Mouse (Mus musculus): ENCODE measurements around the gene Itga4. TPM values are rescaled to one million over a fixed set of nuclear protein-coding genes. Genes with fewer than 3 reads are reported as not detected.

Itga4 gene
- polyA plus RNA-seq, 1 experiment = 89.7 TPM

GRCm38 (mm10) chr2:79237216-79237615 lies 18.0 kb upstream of the Itga4 start:
- WGBS = 92% methylated on average over 6 of the region's 6 CpGs
- no peak for TF ChIP-seq CTCF (IDR thresholded peaks at IDR 0.05; ENCODE audit: insufficient read depth, low read depth, low read length)
- TF ChIP-seq POLR2A (IDR thresholded peaks at IDR 0.05; ENCODE audit: insufficient read depth, low read depth, low read length) = no peak
- no peak overlapping the region for H3K27ac ChIP-seq (ENCODE audit: insufficient read depth, low read depth, low read length)
- H3K4me1 ChIP-seq (ENCODE audit: control insufficient read depth, insufficient read depth, low read length) = no peaks in the 10 kb centered on the region
- H3K4me3 ChIP-seq (ENCODE audit: insufficient read depth, low read depth, low read length) = no peak overlapping the region

- no peaks in the 10 kb centered on the region for H3K4me1 ChIP-seq (ENCODE audit: control insufficient read depth, insufficient read depth, low read length)
- H3K4me3 ChIP-seq (ENCODE audit: insufficient read depth, low read depth, low read length) = no peak overlapping the region
- H3K27ac ChIP-seq (ENCODE audit: insufficient read depth, low read depth, low read length) = no peak overlapping the region
- TF ChIP-seq POLR2A (IDR thresholded peaks at IDR 0.05; ENCODE audit: insufficient read depth, low read depth, low read length) (no peak), CTCF (IDR thresholded peaks at IDR 0.05; ENCODE audit: insufficient read depth, low read depth, low read length) (no peak)
- 94% methylated on average over 5 of the region's 5 CpGs for WGBS
Measured at GRCm38 (mm10) chr2:79244276-79244675, 10.9 kb upstream of the Itga4 start.

DNA sequence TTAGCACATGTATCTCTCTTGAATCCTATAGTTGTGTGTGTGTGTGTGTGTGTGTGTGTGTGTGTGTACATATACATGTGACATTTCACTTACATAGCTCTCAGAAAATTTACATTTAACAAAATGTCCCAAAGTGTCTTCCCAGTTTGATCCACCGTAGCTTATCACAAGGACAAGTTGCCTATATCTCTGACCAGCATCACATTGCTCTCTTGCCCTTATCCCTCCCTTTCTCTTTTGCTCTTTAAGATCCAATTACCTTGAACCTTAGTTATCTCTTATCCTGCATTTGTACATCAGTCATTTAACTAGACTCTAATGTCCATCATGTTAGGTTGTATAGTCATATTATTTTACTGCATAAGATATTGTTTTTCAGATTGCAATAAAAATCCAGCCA lies 10.5 kb upstream of the Itga4 start:
- Histone ChIP-seq H3K4me1 (ENCODE audit: control insufficient read depth, insufficient read depth, low read length) (no peaks in the 10 kb centered on the region), H3K4me3 (ENCODE audit: insufficient read depth, low read depth, low read length) (no peak overlapping the region), H3K27ac (ENCODE audit: insufficient read depth, low read depth, low read length) (no peak overlapping the region)
- 100% methylated on average over 1 of the region's 1 CpGs for WGBS
- TF ChIP-seq POLR2A (IDR thresholded peaks at IDR 0.05; ENCODE audit: insufficient read depth, low read depth, low read length) = no peak
- TF ChIP-seq CTCF (IDR thresholded peaks at IDR 0.05; ENCODE audit: insufficient read depth, low read depth, low read length) = no peak

DNA sequence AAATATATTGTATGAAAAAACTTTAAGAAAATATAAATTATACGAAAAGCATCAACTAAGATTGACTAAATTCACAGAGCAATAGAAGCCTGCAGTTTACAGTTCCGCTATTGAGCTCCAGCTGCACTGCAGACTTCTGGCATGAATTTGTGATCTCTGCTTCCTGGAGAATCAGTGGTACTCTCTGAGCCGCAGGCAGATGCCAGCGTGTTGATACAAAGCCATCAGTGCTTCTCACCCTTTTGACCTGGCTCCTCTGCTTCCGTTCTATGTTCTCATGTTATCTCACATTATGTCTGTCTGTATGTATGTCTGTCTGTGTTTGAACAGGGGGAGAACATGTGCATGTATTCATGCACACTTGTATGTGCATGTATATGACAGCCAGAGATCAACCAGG lies 6.9 kb upstream of the Itga4 start:
- no peak overlapping the region for H3K4me3 ChIP-seq (ENCODE audit: insufficient read depth, low read depth, low read length)
- TF ChIP-seq POLR2A (IDR thresholded peaks at IDR 0.05; ENCODE audit: insufficient read depth, low read depth, low read length) = no peak
- TF ChIP-seq CTCF (IDR thresholded peaks at IDR 0.05; ENCODE audit: insufficient read depth, low read depth, low read length) = no peak
- H3K27ac ChIP-seq (ENCODE audit: insufficient read depth, low read depth, low read length) = no peak overlapping the region
- 79% methylated on average over 5 of the region's 5 CpGs for WGBS
- H3K4me1 ChIP-seq (ENCODE audit: control insufficient read depth, insufficient read depth, low read length) = no peaks in the 10 kb centered on the region

DNA sequence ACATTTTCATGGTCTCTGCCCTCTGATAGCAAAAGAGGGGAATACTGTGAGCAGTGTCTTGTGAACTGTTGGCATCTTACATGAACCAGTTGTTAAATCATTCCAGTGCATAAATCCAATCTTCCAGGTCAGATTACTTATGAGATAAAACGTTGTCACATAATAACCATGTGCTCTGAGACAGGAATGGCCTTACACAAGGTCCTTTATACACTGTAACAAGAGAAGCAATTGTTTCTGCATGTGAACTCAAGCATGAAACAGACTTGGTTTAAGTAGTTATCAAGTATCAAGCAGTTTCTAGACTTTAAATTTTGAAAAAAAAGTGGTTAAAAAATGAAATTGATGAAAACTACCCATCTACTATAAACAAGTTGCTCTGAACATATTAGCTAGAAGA lies 4.7 kb upstream of the Itga4 start:
- WGBS = 24% methylated on average over 1 of the region's 1 CpGs
- Histone ChIP-seq H3K4me3 (ENCODE audit: insufficient read depth, low read depth, low read length) (no peak overlapping the region), H3K27ac (ENCODE audit: insufficient read depth, low read depth, low read length) (no peak overlapping the region), H3K4me1 (ENCODE audit: control insufficient read depth, insufficient read depth, low read length) (peaks cover 7% of the 10 kb centered on the region)
- no peak for TF ChIP-seq CTCF (IDR thresholded peaks at IDR 0.05; ENCODE audit: insufficient read depth, low read depth, low read length)
- no peak for TF ChIP-seq POLR2A (IDR thresholded peaks at IDR 0.05; ENCODE audit: insufficient read depth, low read depth, low read length)

DNA sequence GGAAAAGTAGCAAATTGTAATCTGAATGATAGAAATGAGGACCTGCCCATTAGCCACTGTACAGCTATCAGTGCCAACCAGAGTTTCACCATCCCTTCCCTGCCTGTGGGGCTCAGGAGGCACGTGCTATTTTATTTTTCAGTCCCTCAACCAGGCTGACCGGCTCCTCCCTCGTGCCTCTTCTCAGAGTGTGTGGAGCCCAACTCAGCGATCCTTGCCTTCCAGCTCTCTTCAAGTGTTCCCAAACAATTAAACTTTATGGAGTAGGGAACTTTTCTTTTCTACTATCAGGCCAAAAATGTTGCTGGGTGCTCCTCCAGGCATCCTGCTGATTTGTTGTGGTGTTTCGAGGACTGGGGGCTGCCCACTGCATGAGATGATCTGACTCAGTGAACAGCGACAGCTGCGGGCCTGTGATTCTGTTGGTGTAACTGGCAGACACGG lies 1.4 kb upstream of the Itga4 start:
- peaks cover 13% of the 10 kb centered on the region for H3K4me1 ChIP-seq (ENCODE audit: control insufficient read depth, insufficient read depth, low read length)
- H3K4me3 ChIP-seq (ENCODE audit: insufficient read depth, low read depth, low read length) = no peak overlapping the region
- H3K27ac ChIP-seq (ENCODE audit: insufficient read depth, low read depth, low read length) = no peak overlapping the region
- no peak for TF ChIP-seq CTCF (IDR thresholded peaks at IDR 0.05; ENCODE audit: insufficient read depth, low read depth, low read length)
- TF ChIP-seq POLR2A (IDR thresholded peaks at IDR 0.05; ENCODE audit: insufficient read depth, low read depth, low read length) = no peak
- 60% methylated on average over 8 of the region's 8 CpGs for WGBS

GRCm38 (mm10) chr2:79254588-79255191 lies 536 bp upstream of the Itga4 start:
- 78% methylated on average over 3 of the region's 3 CpGs for WGBS
- peak overlapping the region; percentile 41; the same call in 1 of the 2 replicates for H3K4me3 ChIP-seq (ENCODE audit: insufficient read depth, low read depth, low read length)
- TF ChIP-seq POLR2A (IDR thresholded peaks at IDR 0.05; ENCODE audit: insufficient read depth, low read depth, low read length) = no peak

DNA sequence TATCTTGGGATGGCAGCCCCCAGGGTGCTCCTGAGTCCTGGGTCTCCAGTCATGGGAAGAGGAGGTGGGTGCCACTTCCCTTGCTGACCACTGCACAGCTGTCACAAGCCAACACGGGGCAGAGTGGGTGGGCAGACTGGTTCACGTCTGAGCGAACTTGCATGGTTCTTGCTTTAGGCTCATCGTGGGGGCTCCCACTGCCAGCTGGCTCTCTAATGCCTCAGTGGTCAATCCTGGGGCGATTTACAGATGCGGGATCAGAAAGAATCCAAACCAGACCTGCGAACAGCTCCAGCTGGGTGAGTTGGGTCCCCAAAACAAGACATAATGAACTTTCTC lies 744 bp downstream of the Itga4 start:
- TF ChIP-seq CTCF (IDR thresholded peaks at IDR 0.05; ENCODE audit: insufficient read depth, low read depth, low read length) (no peak), POLR2A (IDR thresholded peaks at IDR 0.05; ENCODE audit: insufficient read depth, low read depth, low read length) (no peak)
- 8% methylated on average over 7 of the region's 7 CpGs for WGBS
- Histone ChIP-seq H3K27ac (ENCODE audit: insufficient read depth, low read depth, low read length) (no peak overlapping the region), H3K4me1 (ENCODE audit: control insufficient read depth, insufficient read depth, low read length) (peaks cover 13% of the 10 kb centered on the region), H3K4me3 (ENCODE audit: insufficient read depth, low read depth, low read length) (peak overlapping the region; percentile 41)

More at GRCm38 (mm10) chr2:79254588-79255191, 536 bp upstream of the Itga4 start:
- Histone ChIP-seq H3K4me1 (ENCODE audit: control insufficient read depth, insufficient read depth, low read length) (peaks cover 13% of the 10 kb centered on the region), H3K27ac (ENCODE audit: insufficient read depth, low read depth, low read length) (no peak overlapping the region)

- Histone ChIP-seq H3K4me1 (ENCODE audit: control insufficient read depth, insufficient read depth, low read length) (peaks cover 13% of the 10 kb centered on the region), H3K4me3 (ENCODE audit: insufficient read depth, low read depth, low read length) (no peak overlapping the region)
- 82% methylated on average over 1 of the region's 1 CpGs for WGBS
Measured at GRCm38 (mm10) chr2:79256376-79256775, 1.1 kb downstream of the Itga4 start.

DNA sequence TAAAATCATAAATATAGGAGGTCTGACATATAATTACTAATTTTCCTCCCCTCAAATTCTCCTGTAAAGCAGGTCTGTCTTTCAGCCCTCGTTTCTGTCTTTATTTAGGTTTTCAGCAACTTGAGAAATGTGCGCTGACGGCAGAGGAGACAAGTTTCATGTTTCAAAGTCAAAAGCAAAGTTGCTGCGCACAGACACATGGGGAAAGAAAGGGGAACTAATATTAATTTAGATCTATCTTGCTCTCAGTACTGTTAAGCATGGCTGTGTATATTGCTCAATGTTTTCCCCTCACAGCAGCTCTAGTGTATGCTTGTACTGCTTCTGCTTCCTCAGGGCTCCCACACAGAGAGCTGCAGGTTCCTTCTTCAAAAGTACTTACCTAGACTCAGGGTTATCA lies 1.7 kb downstream of the Itga4 start:
- WGBS = 81% methylated on average over 4 of the region's 4 CpGs
- no peak overlapping the region for H3K27ac ChIP-seq (ENCODE audit: insufficient read depth, low read depth, low read length)
- no peak overlapping the region for H3K4me3 ChIP-seq (ENCODE audit: insufficient read depth, low read depth, low read length)
- TF ChIP-seq POLR2A (IDR thresholded peaks at IDR 0.05; ENCODE audit: insufficient read depth, low read depth, low read length) (no peak), CTCF (IDR thresholded peaks at IDR 0.05; ENCODE audit: insufficient read depth, low read depth, low read length) (no peak)
- H3K4me1 ChIP-seq (ENCODE audit: control insufficient read depth, insufficient read depth, low read length) = peaks cover 13% of the 10 kb centered on the region

More at GRCm38 (mm10) chr2:79256376-79256775, 1.1 kb downstream of the Itga4 start:
- H3K27ac ChIP-seq (ENCODE audit: insufficient read depth, low read depth, low read length) = no peak overlapping the region
- TF ChIP-seq POLR2A (IDR thresholded peaks at IDR 0.05; ENCODE audit: insufficient read depth, low read depth, low read length) (no peak), CTCF (IDR thresholded peaks at IDR 0.05; ENCODE audit: insufficient read depth, low read depth, low read length) (no peak)
